Mouse (Mus musculus) small intestine, adult 2 months (tissue): Measurements from ENCODE around the gene Mcfd2.

Experiments used
- CTCF ChIP-seq: fragments of 200-500 bp; IDR thresholded peaks from 2 replicates; pipeline ENCODE4 v1.5.1; 2012; ENCODE audit warnings: low read depth, mild to moderate bottlenecking, control low read depth, inconsistent platforms, low read length, moderate library complexity, mixed read lengths; ENCODE audit not compliant: insufficient replicate concordance, insufficient read length; ENCODE audit errors: extremely low read depth
- POLR2A ChIP-seq: fragments of 200-500 bp; IDR thresholded peaks from 2 replicates; pipeline ENCODE4 v1.6.1; 2012; ENCODE audit warnings: low read depth, mild to moderate bottlenecking, control low read depth, inconsistent platforms, low read length, moderate library complexity

DNA sequence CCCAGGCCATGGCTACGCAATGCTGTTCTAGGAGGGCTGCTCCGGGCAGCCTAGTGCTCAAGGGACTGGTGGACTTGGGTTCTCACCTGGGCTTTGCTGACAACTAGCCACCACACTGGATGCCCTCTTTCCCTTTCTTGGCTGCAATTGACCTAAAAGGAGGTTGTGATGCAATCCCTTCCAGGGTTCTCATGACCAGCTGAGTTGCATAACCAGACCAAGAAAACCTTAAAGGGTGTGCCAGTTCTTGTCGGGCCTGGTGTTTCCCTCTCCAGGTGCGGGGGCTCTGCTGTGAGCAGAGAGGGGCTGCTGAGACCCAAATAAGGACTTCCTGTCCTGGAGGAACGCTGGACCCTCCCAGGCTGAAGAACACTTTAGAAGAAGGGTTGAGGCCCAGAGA is 27.4 kb upstream of the Mcfd2 start:
- TF ChIP-seq POLR2A (no peak), CTCF (no peak)
